Mouse (Mus musculus): ENCODE measurements at regions not wholly inside any gene's neighbourhood (a gene's known extent, or its start where the extent isn't known, plus 50 kb on each side); places are given as distances from the start of the nearest gene placed in this dataset.

- TF ChIP-seq POLR2A (IDR thresholded peaks at IDR 0.05; ENCODE audit: insufficient read depth, low read depth, low read length) (no peak), CTCF (IDR thresholded peaks at IDR 0.05; ENCODE audit: insufficient read depth, low read depth, low read length) (no peak)
Observed at GRCm38 (mm10) chr17:45816566-45816965, 82.9 kb upstream of the 1600014C23Rik start.
